Mouse (Mus musculus): ENCODE measurements around the gene Olfr286. TPM values are rescaled to one million over a fixed set of nuclear protein-coding genes. Genes with fewer than 3 reads are reported as not detected.

Olfr286 gene
- total RNA-seq (2021) = not detected
- long read RNA-seq, experiment 1 = 0 reads
- long read RNA-seq, experiment 2 = 0 reads

DNA sequence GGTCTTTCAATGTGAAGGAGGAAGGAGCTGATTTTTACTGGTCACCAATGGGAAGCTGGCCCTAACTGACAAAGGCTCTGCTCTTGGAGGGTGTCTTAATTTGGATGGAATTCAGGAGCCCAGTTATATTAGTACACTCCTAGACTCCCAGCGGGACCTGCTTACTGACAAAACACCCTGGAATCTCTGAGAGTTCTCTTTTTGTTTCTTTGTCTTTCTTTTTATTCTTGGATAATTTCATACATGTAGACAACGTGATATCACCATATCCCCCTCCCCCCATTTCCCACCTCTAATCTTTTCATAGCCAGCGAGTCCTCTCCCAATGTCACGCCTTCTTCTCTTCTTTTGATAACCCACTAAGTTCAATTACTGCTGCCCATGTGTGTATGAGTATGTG lies at the start of gene Olfr286:
TSS of gene Olfr286 (minus strand) at position 101 of the 400 bp plus-strand sequence.
- no peak for DNase-seq

DNA sequence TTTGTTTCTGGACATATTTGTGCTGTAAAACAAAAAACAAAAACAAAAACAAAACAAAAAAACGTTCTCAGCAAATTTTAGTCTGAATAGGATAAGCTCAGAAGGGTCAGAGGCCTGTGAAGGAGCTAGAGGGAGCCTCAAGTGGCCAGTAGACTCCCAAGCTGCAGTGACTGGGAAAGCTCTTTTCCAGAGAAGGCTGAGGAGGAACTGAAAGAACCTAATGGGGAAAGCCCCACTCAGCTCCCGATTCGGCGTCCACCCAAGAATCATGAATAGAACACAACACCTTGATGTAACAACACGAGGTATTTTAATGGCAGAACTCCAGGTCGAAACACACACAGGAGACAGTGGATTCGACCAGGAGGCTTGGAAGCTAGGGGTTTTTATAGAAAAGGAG lies 23.5 kb upstream of the Olfr286 start:
- no peak for DNase-seq

DNA sequence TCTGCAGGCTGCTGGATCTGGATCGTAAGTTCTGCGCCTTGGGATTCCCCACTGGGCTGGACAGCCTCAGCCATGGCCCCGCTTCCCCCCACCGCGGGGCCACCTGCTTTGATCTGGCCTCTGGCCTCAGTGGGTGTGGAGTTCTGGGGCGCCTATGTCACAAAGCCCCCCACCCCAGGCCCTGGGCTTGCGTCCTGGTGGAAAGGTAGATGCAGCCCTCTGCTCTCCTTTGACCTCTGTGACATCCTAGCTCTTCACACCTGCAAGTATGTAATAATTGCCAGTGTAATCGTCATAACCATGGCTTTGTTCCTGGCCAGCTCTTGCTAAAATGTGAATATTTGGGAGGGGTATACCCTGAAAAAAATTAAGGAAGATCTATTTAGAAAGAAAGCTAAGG lies 22.9 kb upstream of the Olfr286 start, which contains the start of gene H1fnt:
TSS of gene H1fnt (minus strand) at position 101 of the 400 bp plus-strand sequence.
- DNase-seq = no peak

DNA sequence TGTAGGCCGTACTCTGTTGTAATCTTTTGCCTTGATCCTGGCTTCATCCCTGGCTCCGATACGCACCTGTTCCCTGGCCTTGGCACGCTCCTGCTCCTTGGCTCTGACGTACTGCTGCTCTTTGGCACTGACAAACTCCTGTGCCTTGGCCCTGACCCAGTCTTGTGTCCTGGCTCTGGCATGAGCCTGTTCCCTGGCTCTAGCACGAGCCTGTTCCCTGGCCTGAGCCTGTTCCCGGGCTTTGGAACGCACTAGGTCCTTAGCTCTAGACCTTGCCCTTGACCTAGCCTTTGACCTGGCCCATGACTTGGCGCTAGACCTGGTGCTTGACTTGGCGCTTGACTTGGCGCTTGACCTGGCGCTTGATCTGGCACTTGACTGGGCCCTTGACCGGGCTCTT lies 22.0 kb upstream of the Olfr286 start:
- peak in 1 of 2 experiments; percentile 18 for DNase-seq

DNA sequence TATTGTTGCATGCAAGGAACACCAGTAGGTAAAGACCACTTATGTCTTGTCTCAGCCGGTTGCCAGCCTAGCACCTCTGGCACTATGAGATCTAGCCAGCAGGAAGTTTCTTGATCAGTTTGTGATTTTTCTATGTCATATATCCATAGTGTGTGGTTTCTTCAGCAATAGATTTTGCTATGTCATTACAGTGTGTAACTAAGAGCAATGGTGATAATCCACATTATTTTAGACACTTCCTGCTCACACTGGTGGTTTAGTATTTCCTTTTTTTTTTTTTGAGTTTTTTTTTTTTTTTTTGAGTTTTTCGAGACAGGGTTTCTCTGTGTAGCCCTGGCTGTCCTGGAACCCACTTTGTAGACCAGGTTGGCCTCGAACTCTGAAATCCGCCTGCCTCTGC lies 1.2 kb upstream of the Olfr286 start:
- no peak for DNase-seq

- no peak for DNase-seq
Measured at GRCm38 (mm10) chr15:98226096-98226495, 8.2 kb downstream of the Olfr286 start.

DNA sequence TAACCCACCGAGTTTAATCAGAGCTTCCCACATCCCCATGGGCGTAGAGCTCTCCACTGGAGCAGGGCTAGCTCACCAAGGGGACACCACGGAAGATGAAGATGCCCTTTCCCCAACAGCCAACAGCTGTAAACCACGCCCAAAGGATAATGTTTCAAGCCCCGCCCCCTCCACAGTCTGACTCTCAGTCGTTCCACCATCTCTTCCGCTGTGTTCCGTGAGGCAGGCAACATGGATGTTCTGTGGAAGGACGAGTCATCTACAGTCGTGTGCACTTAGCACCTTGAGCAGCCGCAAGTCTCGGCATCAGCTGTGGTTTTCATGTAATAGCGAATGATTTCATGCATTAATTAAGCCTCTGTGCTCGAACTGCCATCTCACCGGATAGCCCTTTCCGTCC lies 8.6 kb downstream of the Olfr286 start:
- DNase-seq = peak in 1 of 2 experiments; percentile 6

- DNase-seq = no peak
Measured at GRCm38 (mm10) chr15:98222377-98222776, 11.9 kb downstream of the Olfr286 start.

DNA sequence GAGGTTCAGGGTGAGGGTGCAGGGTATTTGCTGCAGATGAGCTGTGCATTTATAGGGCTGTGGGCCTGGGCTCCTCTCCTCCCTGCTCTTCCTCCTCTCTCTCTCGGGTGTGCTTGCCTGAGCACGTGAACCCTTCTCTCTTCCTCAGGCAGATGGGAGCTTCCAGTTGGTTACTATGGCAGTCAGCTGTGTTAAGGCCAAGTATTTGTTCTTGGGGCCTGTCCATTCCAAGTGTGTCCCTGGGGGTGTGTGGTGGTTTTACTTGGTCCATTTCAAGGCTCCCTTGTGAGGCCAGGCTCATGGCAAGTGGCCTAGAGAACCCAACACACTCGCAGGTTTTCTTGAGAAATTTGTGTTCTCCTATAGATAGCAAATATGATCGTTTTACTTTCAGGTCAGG lies 13.4 kb downstream of the Olfr286 start, which contains the start of the genes Gm44579 and Olfr287:
TSS of gene Gm44579 (minus strand) at position 101 of the 400 bp plus-strand sequence.
TSS of gene Olfr287 (minus strand) at position 180 of the 400 bp plus-strand sequence.
- DNase-seq = peak in 1 of 2 experiments; percentile 3

DNA sequence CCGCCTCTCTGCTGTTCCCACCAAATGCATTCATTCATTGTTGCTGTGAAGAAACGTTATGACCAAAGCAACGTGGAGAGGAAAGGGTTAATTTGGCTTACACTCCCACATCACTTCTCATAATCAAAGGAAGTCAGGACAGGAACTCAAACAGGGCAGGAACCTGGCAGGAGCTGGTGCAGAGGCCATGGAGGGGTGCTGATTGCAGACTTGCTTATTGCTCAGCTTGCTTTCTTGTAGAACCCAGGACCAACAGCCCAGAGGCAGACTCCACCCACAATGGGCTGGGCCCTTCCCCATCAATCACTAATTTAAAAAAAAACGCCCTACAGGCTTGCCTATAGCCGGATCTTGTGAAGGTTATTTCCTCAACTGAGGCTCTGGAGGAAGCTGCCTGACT lies 20.1 kb downstream of the Olfr286 start:
- DNase-seq = no peak

- DNase-seq = peak; percentile 10 to 34
Measured at GRCm38 (mm10) chr15:98213336-98213870, 20.8 kb downstream of the Olfr286 start.

DNA sequence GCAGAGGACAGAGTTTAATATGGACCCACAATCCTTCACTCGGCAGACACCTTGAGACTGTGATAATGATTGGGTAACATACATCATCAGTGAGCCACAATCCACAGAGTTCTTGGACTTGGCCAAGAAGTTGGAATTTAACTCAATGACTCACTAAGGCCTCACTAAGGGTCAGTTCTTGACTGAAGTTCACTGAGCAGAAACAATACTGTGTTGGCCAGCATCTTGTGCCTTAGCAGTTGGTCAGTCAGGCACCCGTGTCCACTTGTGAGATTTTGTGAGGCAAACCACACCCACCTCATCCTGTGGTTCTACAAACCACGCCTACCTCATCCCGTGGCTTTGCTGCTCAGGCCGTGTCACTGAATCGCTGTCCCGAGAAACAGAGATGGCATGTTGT lies 24.6 kb downstream of the Olfr286 start:
- DNase-seq = no peak

GRCm38 (mm10) chr15:98195442-98195841 lies 38.8 kb downstream of the Olfr286 start, which contains the start of gene Olfr288:
Olfr288 (minus strand) TSS chr15:98195542.
- no peak for DNase-seq

DNA sequence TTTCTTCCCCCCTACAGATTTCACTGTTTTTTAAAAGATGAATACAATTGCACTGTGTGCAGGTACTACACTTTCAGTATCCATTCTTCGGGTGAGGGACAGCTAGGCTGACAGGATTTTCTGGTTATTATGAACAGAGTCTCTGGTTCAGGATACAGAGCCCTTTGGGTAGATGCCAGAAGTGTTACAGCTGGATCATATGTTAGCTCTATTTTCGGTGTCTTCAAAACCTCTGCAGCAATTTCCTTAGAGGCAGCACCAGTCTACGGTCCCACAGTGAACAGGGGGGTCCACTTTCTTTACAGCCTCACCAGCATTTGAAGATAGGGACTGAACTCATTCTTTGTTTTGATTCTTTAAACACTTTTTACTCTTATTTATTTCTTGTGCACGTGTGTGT lies 49.8 kb downstream of the Olfr286 start:
- DNase-seq = no peak

DNA sequence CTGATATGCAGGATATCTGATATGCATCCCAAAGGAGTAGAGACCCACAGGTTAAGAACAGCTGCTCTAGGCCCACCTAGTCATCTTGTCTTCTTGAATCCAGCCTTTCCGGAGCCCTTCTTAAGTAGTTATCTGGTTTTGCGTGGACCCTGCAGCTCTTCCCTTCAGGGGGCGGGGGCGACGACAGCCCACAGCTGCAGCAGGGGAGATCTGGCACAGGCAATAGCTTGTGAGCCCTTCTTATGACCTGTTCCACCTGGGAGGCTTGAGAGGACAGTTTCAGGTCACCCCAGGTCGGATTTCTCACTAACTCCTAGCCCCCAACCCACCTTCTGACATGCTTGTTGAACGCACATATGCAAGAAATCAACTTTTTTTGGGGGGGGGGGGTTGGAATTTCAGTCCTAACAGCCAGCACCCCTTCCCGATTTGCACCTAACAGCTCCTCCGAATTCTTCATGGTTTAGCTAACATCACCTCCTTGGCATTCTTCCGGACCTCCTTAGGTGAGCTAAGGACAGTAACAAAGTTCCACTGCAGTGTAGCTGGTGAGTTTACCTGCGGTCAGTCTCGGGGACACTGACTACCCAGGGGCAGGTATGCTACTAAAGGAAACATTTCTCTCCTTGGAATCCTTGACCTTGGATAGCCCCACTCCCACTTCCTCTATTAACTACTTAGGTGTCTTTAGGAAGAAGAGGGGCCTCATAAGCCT lies 52.2 kb downstream of the Olfr286 start:
- no peak for DNase-seq

DNA sequence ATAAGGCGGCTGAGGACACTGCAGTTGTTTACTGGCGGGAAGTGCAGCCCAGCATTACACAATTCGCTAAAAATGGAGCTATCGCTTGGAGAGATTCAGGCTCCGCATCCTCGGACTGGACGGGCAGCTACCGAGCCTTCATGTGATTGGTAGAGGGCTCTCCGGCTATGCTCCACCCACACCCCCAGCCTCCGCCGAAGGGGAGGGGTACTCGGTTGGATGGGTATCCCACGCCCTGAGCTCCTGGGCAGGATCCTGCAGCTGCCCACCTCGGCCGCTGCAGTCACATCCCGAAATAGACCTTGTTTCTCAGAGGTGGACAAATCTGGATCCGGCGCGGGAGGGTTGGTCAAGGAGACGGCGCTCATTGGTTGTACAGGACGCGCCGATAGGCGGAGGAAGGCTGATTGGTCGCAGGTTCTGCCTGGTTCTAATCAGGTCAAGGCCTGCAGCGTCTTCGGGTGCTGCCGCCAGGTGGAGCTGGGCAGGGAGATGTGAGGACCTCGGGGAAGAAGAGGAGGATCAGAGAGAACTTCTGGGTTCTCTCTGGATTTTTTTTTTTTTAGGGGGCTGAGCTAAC lies 53.0 kb downstream of the Olfr286 start:
- DNase-seq = peak; percentile 92 to 94

GRCm38 (mm10) chr15:98180567-98181131 lies 53.6 kb downstream of the Olfr286 start:
- no peak for DNase-seq

DNA sequence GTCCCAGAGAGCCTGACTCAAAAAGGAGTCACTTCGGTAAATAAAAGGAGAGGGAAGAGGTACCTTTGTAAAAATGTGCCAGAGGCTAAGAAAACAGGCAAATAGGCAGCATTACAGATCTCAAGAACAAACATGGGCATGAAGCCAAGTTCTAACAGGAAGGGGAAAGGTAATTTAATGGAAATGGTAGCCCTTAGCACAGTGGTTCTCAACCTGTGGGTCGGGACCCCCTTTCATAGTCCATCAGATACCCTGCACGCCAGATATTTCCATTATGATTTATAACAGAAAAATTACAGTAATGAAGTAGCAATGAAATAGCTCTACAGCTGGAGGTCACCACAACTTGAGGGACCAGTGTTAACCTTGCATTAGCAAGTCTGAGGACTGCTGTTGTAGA lies 56.9 kb downstream of the Olfr286 start:
- DNase-seq = no peak
